Mouse (Mus musculus) hematopoietic stem cell, adult 5-6 weeks (primary cell): ENCODE measurements around the gene Ankmy2. TPM values are rescaled to one million over a fixed set of nuclear protein-coding genes. Genes with fewer than 3 reads are reported as not detected.

ENCODE experiments used
- ATAC-seq, 2 experiments: fragments of 125-278 bp in 1 of 2; replicated peaks in 1 of 2; 2 replicates each; pipeline ENCODE4 v1.8.0; 2016 to 2017; ENCODE audit warnings: inconsistent platforms in 2 of 2, mild to moderate bottlenecking in 2 of 2, moderate number of reproducible peaks in 2 of 2, low read depth in 1 of 2, moderate TSS enrichment in 1 of 2; ENCODE audit not compliant: low FRiP score in 2 of 2, poor library complexity in 2 of 2, severe bottlenecking in 2 of 2, insufficient read depth in 1 of 2, low TSS enrichment in 1 of 2
- total RNA-seq: library from RNA; stranded (forward); fragments of 172-1452, 232-1000 nt; gene quantifications from 2 replicates; pipeline ENCODE4 v1.2.3, GENCODE M21; 2017

The Ankmy2 gene
- 30.1 and 32.2 TPM in 2 replicates for total RNA-seq

GRCm38 (mm10) chr12:36156637-36157303 lies at the start of gene Ankmy2:
TSS of gene Ankmy2 (plus strand) at chr12:36157114.
- peak; percentile 77 to 82 for ATAC-seq

DNA sequence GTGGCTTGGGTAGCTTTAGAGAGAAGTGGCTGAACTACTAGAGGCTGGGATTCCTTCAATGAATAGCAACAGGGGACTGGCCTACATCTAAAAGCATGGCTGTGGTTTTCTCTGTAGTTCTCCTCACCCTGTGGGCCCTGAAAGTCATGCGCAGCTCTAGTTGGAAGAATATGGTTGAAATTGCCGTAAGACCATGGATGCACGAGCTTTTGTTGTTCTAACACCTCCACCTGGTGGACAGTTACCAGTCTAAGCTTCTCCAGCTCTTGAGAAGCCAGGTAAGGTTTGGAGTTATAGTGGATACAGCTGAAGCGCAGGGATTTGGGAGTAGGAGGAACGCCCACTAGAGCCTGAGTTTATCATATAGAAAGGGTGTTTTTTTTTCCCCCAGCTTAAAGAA lies 48.5 kb upstream of the Ankmy2 start:
- ATAC-seq: no peak

DNA sequence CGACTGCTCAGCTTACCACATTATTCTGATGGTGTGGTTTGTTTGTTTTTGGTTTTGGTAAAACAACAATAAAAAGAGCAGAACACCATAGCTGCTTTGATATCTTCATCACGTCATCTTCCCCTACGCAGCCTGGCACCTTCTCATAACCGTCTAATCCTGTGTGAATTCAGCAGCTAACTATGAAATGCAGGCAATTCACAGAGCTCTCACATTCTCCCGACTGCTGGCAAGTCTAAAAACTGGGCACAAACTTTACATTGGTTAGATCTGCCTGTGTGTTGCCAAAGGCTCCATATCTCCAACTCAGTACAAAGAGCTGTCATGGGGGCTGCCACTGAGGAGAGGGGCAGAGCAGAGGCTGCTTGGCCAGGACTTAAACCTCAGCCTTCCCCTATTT lies 46.5 kb upstream of the Ankmy2 start:
- no peak for ATAC-seq

DNA sequence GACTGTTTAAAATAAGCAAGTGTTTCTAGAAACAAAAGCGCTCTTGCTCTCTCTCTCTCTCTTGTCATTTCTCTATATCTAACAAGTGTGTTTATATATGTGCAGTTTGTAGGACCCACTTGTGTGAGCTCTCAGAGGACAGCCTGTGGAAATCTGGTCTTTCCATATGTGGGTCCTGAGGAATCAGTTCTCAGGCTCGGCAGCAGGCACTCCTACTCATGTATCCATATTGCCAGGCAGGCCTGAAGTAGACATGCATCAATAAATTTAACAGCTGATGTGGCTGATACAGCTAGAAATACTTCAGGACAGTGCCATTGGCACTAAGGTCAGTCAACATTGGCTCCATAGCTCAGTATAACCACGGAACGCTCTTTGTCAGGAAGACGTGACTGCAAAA lies 45.8 kb upstream of the Ankmy2 start:
- ATAC-seq: no peak

GRCm38 (mm10) chr12:36112081-36112480 lies 44.8 kb upstream of the Ankmy2 start:
- ATAC-seq: no peak

- ATAC-seq: no peak
Measured at GRCm38 (mm10) chr12:36117161-36117560, 39.8 kb upstream of the Ankmy2 start.

DNA sequence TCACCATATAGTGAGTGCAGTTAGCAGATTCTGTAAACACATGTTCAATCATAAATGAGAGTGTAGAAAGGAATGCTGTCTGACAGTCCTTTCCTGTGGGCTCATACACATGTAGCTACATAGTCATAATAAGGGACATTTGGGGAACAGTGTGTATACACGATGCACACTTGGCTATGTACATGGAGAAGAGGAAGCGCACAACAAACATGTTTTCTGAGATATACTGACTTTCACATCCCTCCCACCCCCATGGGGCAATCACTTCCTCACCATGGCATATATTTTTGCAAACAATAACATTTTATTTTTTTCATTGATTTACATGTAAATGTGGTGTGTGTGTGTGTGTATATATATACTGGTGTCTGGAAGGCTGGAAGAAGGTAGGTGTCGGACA lies 37.7 kb upstream of the Ankmy2 start:
- ATAC-seq: no peak

GRCm38 (mm10) chr12:36126049-36126448 lies 30.9 kb upstream of the Ankmy2 start:
- no peak for ATAC-seq

GRCm38 (mm10) chr12:36129826-36130225 lies 27.1 kb upstream of the Ankmy2 start:
- no peak for ATAC-seq

GRCm38 (mm10) chr12:36132254-36132653 lies 24.7 kb upstream of the Ankmy2 start:
- ATAC-seq: no peak

DNA sequence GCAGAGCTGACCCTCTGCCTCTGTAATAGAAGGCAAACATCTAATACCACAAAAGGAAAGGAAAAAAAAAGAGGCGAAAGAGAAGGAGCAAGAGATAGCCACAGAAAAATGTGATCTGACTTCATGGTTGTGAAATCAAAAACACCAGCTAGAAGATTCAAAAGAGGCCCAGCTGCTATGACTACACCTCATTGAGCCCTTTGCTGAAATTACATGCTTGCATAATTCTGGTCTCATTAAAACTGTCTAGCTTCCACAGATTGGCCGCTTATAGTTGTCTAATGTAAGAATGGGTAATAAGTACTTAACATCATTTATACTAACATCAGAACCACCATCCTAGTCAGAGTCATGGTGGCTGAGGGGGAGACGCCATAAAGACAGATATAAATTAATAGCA lies 24.2 kb upstream of the Ankmy2 start:
- no peak for ATAC-seq

GRCm38 (mm10) chr12:36133547-36133946 lies 23.4 kb upstream of the Ankmy2 start:
- ATAC-seq: no peak

DNA sequence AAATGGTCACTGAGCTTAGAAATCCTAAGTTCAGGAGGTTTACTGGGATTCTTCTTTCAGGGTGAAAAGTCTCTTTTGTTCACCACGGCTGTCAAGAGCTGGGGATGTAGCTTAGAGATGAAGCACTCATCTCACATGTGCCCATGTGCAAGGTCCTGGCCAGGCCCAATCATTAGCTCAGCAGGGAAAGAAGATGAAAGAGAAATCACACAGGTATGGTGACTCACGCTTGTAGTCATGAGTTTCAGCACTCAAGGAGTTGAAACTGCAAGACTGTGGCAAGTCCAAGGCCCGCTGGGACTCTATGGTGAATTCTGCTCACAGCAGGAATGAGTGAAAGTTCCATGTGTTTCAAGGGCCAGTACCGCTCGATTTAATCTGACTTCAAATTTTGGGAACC lies 22.8 kb upstream of the Ankmy2 start:
- ATAC-seq: no peak

GRCm38 (mm10) chr12:36135409-36135808 lies 21.5 kb upstream of the Ankmy2 start:
- ATAC-seq: no peak

DNA sequence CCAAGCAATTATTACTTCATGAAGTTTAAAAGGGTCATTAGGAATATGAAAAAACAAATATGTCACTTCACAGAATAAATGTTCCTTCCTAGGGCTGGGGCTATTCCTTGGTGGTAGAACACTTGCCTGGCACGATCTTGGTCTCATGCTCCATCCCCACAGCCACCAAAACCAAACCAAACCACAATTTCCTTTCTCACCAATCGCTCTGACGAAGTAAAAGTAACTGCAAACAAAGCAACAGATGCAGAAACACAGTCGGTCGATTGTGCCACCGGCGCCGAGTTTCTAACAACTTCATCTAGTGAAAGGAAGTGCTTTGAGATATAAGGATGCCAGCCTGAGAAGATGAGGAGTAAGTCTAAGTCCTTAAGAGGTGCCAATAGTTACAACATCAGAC lies 20.6 kb upstream of the Ankmy2 start:
- ATAC-seq: peak; percentile 64 to 69

DNA sequence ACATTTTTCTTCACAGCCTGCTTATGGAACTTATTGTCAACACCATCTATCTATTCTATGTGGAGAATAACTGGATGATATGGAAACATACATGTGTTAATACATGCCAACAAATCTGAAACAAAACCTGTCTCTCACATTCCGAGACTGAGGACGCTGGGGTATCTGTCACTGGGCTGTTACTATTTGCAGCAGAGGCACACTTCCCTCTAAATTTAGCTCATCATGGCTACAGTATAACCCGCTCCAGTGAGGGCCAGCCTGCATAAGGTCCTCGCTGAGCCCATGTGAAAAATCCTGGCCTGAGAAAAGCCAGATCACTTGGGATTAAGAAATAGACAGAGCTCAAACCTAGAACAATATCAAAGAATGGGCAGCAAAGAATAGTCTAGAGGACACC lies 19.7 kb upstream of the Ankmy2 start:
- ATAC-seq: no peak

DNA sequence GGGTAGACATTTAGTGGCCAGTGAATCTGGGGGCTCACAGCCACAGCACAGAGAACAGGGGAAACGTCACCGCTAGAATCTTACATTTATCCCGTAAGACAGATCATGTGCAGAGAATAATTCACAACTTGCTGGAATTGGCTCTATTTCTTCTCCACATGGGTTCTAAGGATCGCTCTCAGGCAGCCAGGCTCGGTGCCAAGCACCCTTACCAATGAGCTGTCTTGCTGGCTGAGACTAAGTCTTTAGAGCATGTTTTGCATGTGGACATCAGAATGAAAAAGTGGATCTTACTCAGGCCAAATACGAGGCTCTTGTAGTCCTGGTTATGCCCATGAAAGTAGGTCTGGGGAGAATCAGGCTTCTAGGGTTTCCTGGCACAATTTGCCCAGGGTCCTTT lies 16.5 kb upstream of the Ankmy2 start:
- ATAC-seq: no peak

DNA sequence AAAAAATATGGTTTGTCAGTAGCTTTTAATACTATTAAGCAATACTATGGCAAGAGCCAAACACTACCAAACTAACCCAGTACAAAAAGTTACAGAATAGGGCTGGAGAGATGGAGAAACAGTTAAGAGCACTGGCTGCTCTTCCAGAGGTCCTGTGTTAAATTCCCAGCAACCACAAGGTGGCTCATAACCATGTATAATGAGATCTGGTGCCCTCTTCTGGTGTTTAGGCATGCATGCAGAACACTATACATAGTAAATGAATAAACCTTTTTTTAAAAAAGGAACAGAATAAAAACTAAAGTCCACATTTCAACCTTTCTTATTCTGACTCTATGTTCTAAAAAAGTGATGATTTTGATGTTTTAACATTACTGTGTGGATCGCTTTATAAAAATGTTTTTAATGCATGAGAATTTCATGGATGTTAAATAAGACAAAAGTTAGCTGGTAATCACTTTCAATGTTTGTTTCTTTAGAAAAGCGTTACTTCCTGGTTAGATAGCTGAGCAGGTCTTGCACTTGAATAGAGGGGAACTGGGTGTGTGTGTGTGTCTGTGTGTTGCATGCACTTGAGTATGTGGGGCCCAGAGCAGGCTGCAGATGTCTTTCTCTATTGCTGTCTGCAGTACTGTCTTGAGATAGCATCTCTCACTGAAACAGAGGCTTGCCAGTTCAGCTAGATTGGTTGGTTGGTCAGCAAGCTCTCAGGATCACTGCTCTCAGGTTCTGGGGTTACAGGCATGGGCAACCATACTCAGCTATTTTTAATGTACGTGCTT lies 10.5 kb upstream of the Ankmy2 start:
- ATAC-seq: no peak

DNA sequence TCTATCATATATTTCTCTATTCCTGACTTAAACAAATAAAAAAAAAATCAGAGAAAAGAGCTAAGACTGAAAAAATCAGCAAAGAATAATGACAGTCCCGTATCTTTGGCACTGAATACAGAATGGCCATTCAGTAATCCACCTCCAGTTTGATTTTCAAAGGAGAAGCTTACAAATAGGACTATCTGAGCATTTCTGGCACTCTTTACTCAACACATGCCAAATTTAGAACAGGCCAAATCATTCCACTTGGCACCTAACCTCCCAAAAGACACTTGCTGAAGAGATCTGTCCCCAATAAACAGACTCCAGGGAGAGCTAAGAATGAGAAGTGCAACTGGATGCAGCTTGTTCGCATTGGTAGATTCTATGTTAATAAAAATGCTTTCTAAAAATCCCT lies 6.6 kb upstream of the Ankmy2 start:
- no peak for ATAC-seq
